Mouse (Mus musculus) embryonic fibroblast, embryonic 13.5 days (primary cell): ENCODE data around the gene Ccdc106. TPM values are rescaled to one million over a fixed set of nuclear protein-coding genes. Genes with fewer than 3 reads are reported as not detected.
"Not testable (repeated sequence)": the region's sequence is repeated elsewhere in the genome, so short reads cannot be mapped to it uniquely, and the experiment has no call there.

Source experiments
- H3K27ac ChIP-seq: 2 replicates; pipeline ENCODE4 v1.5.1; 2012; ENCODE audit warnings: low read length, control low read depth, inconsistent platforms; ENCODE audit not compliant: insufficient read depth
- H3K4me1 ChIP-seq: 2 replicates; pipeline ENCODE4 v1.6.1; 2011; ENCODE audit warnings: low read length; ENCODE audit not compliant: control insufficient read depth, insufficient read depth
- H3K4me3 ChIP-seq: 2 replicates; pipeline ENCODE4 v1.5.1; 2011; ENCODE audit warnings: mild to moderate bottlenecking, control low read depth, low read length; ENCODE audit not compliant: insufficient read depth
- CTCF ChIP-seq: IDR thresholded peaks from 2 replicates; pipeline ENCODE4 v1.5.1; 2011; ENCODE audit warnings: mild to moderate bottlenecking, control low read depth, low read length, moderate library complexity, borderline replicate concordance; ENCODE audit not compliant: insufficient read depth
- POLR2A ChIP-seq: IDR thresholded peaks from 2 replicates; pipeline ENCODE4 v1.6.1; 2011; ENCODE audit warnings: low read depth, mild to moderate bottlenecking, control low read depth, low read length, moderate library complexity
- polyA plus RNA-seq: library from polyadenylated mRNA; stranded (reverse); fragments of >200 nt; gene quantifications from 2 replicates; pipeline ENCODE4 v1.2.4, GENCODE M21; 2011; ENCODE audit warnings: low read depth; ENCODE audit not compliant: missing spikeins, insufficient read length

The Ccdc106 gene
- polyA plus RNA-seq, 1 experiment, result 3.8 TPM

DNA sequence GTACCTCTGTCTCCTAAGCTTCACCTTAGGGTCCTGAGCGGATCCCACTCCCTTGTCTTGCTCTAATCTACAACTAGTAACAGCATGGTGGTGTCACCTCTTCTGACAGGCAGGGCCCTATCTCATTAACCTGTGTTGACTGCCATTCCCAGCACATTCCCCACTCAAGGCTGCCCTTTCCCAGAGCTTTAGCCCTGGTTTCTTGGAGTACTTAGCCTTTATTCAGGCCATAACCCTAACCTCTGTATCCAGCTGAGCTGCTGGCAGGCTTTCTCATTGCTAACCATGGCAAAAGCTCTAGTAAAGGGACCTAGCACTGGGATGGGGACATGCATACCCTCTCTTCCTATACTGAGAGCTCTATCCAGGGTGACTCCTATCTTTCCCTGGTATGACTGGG, 38.3 kb downstream of the Ccdc106 start:
- Histone ChIP-seq H3K27ac (no peak overlapping the region), H3K4me1 (no peaks in the 10 kb centered on the region), H3K4me3 (no peak overlapping the region)
- TF ChIP-seq POLR2A, result no peak
- no peak for TF ChIP-seq CTCF

DNA sequence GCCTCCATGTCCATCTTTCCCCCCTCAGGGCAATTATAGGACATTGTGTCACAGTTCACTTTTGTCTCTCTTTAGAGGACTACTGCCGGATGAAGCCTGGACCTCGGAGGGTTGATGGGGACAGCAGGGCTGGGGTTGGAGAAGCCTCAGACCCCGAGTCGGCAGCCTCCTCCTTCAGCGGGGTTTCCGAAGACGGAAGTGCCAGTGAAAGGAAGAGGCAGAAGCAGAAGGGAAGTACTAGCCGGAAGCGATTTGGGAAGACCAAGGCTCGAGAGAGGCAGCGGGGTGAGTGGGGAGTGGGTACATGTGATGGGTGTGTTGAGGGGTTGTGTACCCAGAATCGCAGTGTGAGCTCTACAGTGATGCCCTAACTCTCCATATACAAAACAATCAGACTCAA, 39.1 kb downstream of the Ccdc106 start:
- H3K4me1 ChIP-seq, result no peaks in the 10 kb centered on the region
- no peak overlapping the region for H3K27ac ChIP-seq
- H3K4me3 ChIP-seq, result no peak overlapping the region
- no peak for TF ChIP-seq POLR2A
- no peak for TF ChIP-seq CTCF

DNA sequence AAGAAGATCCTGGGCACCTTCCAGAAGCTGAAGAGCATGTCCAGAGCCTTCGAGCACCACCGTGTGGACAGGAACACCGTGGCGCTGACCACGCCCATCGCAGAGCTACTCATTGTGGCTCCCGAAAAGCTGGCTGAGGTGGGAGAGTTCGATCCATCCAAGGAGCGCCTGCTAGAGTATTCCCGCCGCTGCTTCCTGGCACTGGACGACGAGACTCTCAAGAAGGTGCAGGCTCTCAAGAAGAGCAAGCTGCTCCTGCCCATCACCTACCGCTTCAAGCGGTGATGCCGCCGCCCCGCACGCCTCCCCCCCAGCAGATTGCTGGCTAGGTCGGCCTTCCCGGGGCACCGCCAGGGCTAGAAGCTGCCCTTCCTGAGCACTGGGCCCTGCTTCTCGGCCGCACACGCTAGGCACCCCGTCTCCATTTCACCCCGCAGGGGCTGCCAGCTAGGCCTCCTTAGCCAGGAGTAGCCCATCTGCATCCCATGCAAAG, 39.9 kb downstream of the Ccdc106 start:
- peak overlapping the region; percentile 99 for H3K27ac ChIP-seq
- peak overlapping the region; percentile 68 for H3K4me3 ChIP-seq
- peak; percentile 91 for TF ChIP-seq CTCF
- TF ChIP-seq POLR2A, result 0 out of 2 replicates have a peak, but pooled peaks have one; percentile 41
- no peaks in the 10 kb centered on the region for H3K4me1 ChIP-seq

DNA sequence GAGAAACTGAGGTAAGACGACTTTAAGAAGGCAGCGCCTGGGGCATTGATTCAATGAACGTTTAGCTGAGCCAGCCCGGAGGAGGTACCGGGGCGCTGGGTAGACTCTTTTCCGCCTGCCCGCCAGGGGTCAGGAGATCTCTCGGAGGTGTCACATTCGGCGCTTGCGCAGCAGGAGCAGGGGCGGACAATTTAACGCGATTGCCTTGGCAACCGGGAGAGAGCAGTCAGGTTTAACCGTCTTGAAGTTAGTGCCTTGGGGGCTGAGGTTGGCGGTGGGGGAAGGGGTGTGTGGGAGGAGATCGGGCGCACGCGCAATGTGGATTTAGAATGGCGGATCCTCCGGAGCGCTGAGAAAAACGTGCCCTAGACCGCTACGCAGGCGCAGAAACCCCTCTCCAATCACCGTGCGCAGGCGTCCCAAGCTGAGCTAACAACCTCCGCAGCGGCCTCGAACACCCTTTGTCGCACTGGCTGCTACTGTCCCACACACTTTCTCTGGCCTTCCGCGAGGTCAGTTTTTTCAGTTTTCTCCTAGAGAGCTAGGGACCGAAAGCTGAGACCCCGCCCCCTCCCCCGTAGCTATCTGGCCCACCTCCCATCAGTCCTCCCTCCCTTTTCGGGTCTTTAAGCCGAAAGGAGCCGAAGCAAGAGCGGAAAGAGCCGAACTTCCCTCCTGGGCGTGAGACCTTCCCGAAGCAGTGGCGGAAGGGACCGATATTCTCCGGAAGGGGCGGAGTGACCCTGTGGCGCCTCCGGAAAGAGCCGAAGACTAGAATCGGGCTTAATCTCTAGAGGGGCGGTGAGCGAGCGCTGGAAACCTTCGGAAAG, 40.8 kb downstream of the Ccdc106 start:
- H3K27ac ChIP-seq, result peak overlapping the region; percentile 99
- peak overlapping the region; percentile 68 for H3K4me3 ChIP-seq
- no peaks in the 10 kb centered on the region for H3K4me1 ChIP-seq
- TF ChIP-seq POLR2A (peak; percentile 57), CTCF (0 out of 2 replicates have a peak, but pooled peaks have one; percentile 23)

DNA sequence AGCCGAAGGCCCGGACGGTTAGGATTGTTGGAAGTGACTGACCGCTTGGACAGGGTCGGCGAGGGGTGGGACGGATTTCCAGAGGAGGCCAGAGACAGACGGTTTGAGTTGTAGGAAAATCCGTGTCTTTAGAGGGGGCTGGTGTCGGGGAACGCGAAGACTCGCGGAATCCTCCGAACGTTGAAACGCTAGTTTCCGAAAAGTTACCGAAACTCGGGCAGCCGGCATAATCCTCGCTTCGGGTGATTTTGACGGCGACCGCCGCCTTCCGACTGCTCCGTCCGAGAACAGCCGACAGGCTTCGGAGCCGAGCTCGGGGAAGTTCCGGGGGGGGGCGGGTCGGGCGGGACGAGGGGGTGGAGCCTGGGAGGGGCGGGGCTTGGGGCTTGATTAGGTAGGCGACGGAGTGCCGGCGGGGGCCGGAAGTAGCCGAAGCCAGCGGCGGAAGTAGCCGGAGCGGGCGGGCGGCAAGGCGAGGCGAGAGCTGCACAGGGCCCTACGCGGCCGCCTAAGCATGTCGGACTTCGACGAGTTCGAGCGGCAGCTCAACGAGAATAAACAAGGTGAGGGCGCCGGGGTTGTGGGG, 41.5 kb downstream of the Ccdc106 start, which contains the start of gene U2af2:
Gene U2af2 (plus strand): TSS at position 370 of the 586 bp plus-strand sequence.
- H3K4me1 ChIP-seq, result 0 out of 2 replicates have a peak, but pooled peaks cover 2% of the 10 kb centered on the region
- H3K27ac ChIP-seq, result peak within 1 kb of the TSS; percentile 99
- H3K4me3 ChIP-seq, result peak within 1 kb of the TSS; percentile 96
- no peak for TF ChIP-seq CTCF
- TF ChIP-seq POLR2A, result peak; percentile 65

DNA sequence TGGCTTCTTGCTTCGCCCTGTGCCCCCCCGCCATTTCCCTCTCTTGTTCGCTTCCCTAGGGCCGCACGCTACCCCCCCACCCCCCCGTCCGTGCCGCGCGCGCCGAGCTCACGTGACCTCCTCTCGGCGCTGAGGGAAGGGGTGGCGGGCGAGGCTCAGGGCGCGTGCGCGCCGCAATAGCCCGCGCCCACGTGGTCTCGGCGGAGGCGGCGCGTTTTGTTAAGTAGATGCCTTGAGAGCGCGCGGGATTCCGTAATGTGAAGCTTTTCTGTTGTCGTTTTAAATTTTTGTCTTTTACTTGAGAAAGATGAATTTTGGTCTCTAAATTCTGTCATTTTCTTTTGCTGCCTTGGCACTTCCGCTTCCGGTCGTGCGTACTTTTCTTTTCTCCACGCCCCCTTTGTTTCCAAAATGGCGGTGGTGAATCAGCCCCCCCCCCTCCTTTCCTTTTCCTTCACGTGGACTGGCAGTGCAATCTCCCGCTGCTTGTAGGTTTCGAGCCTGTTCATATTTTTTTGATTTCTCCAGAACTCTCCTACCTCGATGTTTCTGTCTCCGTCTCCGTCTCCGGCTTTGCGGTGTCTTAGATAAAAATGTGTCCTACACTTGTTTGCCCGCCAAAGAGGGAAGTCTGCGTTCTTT, 42.1 kb downstream of the Ccdc106 start:
- TF ChIP-seq CTCF, result no peak
- TF ChIP-seq POLR2A, result 0 out of 2 replicates have a peak, but pooled peaks have one; percentile 37
- H3K4me1 ChIP-seq, result 0 out of 2 replicates have a peak, but pooled peaks cover 2% of the 10 kb centered on the region

DNA sequence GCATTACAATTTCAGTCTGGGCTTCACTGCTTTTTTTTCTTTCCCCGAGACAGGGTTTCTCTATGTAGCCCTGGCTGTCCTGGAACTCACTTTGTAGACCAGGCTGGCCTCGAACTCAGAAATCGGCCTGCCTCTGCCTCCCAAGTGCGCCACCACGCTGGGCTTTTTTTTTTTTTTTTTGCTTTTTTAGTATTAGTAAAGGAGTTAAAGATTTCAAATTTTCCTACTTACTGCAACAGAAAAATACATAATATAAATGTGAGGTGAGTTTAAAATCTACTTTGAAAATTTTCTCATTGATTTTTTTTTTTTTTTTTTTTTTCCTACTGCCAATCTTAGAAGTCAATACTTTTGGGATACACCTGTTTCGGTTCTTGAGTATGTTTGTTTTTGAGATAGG, 44.5 kb downstream of the Ccdc106 start:
- TF ChIP-seq CTCF (no peak), POLR2A (no peak)
- no peak overlapping the region for H3K4me3 ChIP-seq
- 0 out of 2 replicates have a peak, but pooled peaks cover 2% of the 10 kb centered on the region for H3K4me1 ChIP-seq
- no peak overlapping the region for H3K27ac ChIP-seq

More for the DNA sequence above, 42.1 kb downstream of the Ccdc106 start:
- peak overlapping the region; percentile 95 for H3K27ac ChIP-seq
- peak overlapping the region; percentile 96 for H3K4me3 ChIP-seq

DNA sequence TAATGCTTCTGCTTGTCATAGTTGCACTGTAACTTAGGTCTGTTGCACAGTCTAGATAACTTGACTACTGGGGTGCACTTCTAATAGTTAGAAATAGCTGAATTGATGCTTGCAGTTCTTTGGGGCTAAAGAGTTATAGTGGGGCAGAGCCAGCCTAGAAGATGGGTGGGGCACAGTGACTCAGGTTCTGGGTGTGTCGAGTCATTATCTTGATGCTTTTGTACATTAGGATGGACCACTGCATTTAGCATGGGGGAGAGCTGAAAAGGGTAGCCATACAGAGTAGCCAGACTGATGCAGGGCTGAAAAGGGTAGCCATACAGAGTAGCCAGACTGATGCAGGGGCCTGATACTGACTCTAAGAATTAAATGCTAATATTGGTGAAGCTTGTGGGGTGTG, 53.2 kb downstream of the Ccdc106 start:
- no peak overlapping the region for H3K4me3 ChIP-seq
- H3K4me1 ChIP-seq, result peaks cover 3% of the 10 kb centered on the region; the same call in 1 of the 2 replicates
- no peak overlapping the region for H3K27ac ChIP-seq
- no peak for TF ChIP-seq CTCF
- no peak for TF ChIP-seq POLR2A

DNA sequence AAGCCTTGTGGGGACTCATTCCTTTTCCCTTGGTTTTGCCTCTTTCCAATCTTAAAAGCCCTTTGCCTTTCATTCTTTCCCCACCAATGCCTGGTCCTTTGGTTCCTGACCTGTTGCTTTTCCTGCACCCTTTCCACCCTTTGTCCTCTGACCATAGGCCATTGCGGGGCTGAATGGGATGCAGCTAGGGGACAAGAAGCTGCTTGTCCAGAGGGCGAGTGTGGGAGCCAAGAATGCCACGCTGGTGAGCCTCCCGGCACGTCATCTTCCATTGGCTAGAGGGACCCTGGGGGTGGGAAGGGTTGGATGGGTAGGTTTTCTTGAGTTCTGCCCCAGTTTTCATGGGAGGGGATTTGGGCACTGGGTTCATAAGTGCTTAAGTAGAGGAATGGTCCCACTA, 54.6 kb downstream of the Ccdc106 start:
- Histone ChIP-seq H3K27ac (no peak overlapping the region), H3K4me3 (no peak overlapping the region), H3K4me1 (peaks cover 3% of the 10 kb centered on the region; the same call in 1 of the 2 replicates)
- no peak for TF ChIP-seq CTCF
- TF ChIP-seq POLR2A, result no peak

DNA sequence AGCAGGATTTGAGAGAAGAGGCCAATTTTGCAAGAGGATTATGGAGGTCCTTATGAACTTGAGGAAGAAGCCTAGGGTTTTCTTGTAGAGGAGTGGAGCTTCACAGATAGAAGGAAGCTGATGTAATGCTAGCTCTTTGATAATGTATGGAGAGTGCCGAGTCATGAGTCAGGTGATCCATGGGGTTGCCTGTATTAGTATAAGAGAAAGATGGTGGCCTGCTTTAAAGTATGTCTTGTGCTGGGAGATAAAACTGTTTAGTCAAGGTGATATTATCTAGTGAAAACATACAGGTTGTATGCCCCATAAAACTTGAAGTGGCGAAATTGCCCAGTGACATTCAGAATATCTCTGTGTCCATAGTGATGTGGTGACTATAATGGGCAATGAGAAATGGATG, 56.6 kb downstream of the Ccdc106 start:
- Histone ChIP-seq H3K4me1 (peaks cover 5% of the 10 kb centered on the region; the same call in 1 of the 2 replicates), H3K4me3 (no peak overlapping the region), H3K27ac (peak overlapping the region; percentile 39)
- TF ChIP-seq CTCF, result no peak
- TF ChIP-seq POLR2A, result no peak

DNA sequence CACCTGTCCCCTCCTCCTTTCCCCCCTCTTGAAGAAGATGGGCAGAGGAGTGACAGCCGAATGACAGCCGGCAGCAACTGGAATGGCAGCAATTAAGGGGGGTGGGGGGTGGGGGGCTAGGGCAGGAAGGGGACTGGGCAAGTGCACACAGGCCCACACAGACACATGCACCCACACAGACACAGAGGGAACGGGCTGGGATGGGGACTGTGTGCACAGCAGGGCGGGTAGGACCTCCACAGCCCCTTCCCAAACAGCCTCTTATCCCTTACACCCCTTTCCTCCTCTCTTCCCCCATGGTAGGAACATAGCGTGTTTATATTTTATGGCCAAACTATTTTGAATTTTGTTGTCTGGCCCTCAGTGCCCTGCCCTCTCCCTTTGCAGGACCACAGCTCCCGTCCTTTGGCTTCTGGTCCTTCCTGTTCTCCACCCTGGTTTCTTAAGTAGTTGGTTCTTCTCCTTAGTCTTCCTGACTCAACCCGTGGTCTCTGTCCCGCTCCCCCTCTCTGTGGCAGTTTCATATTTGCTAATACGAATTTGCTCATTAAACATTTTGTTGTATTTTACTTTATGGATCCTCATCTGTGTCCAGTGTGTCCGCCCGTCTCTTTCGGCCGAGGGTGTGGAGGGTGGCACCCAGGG, 59.1 kb downstream of the Ccdc106 start:
- H3K4me1 ChIP-seq, result not testable (repeated sequence)
- Histone ChIP-seq H3K27ac (peak overlapping the region; percentile 48), H3K4me3 (peak overlapping the region; percentile 5; the same call in 1 of the 2 replicates)
